Mouse (Mus musculus) myocyte (in vitro differentiated cells): ENCODE results near the gene Afg1l.

Experiments used
- MAX ChIP-seq: IDR thresholded peaks from one replicate; pipeline ENCODE4 v1.6.1; 2011; ENCODE audit warnings: low read depth, mild to moderate bottlenecking, control low read depth
- MYOD1 ChIP-seq, 3 experiments: IDR thresholded peaks; one replicate each; pipeline ENCODE4 v1.6.1; 2011; ENCODE audit warnings: control low read depth in 2 of 3, low read depth in 2 of 3, mild to moderate bottlenecking in 2 of 3, moderate library complexity in 1 of 3; ENCODE audit not compliant: insufficient read length in 2 of 3, control insufficient read depth in 1 of 3
- POLR2A ChIP-seq: IDR thresholded peaks from one replicate; pipeline ENCODE4 v1.6.1; 2011; ENCODE audit warnings: low read depth, mild to moderate bottlenecking, control low read depth, moderate library complexity; ENCODE audit not compliant: insufficient read length
- USF1 ChIP-seq: IDR thresholded peaks from one replicate; pipeline ENCODE4 v1.6.1; 2011; ENCODE audit warnings: low read depth, mild to moderate bottlenecking, control low read depth, moderate library complexity

DNA sequence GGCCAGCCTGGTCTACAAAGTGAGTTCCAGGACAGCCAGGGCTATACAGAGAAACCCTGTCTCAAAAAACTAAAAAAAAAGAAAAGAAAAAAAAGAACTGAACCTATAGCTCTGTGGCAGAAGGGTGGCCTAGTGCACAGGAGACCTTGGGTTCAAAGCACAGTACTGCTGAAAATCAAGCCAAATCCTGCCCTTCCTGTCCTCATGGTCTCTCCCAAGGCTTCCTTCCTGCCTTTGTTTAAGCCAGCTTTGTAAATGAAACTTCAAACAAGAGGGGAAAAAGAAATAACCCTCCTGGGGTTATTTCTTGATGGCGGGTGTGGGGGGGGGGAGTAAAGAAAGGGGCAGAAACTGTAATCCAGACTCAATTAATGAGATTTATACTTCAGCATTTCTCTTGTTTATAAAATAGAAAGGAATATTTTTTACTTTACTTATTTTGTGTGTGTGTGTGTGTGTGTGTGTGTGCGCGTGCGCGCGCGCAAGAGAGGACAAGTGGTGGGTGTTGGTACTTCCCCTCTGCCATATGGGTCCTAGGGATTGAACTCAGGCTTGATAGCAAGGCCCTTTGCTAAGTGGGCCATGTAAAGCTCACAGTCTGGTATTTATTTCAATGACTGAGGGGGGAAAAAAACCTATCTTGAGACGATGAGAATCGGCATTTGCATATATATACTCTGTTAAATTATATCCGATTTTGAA lies 1.4 kb downstream of the Afg1l start:
- TF ChIP-seq POLR2A (no peak), USF1 (no peak), MYOD1 (IDR thresholded peaks at IDR 0.05; ENCODE audit: control insufficient read depth in 1 of 3, insufficient read length in 2 of 3, low read depth in 2 of 3) (no peak), MAX (no peak)
